Mouse (Mus musculus) adrenal gland, postnatal 36 days (tissue): ENCODE measurements at regions not wholly inside any gene's neighbourhood (a gene's known extent, or its start where the extent isn't known, plus 50 kb on each side); places are given as distances from the start of the nearest gene placed in this dataset.
"Not testable (repeated sequence)": the region's sequence is repeated elsewhere in the genome, so short reads cannot be mapped to it uniquely, and the experiment has no call there.

Experiments
- DNase-seq, 2 experiments: peaks; one replicate each; pipeline ENCODE4 v3.0.0; 2021; ENCODE audit warnings: mixed read lengths in 1 of 2

DNA sequence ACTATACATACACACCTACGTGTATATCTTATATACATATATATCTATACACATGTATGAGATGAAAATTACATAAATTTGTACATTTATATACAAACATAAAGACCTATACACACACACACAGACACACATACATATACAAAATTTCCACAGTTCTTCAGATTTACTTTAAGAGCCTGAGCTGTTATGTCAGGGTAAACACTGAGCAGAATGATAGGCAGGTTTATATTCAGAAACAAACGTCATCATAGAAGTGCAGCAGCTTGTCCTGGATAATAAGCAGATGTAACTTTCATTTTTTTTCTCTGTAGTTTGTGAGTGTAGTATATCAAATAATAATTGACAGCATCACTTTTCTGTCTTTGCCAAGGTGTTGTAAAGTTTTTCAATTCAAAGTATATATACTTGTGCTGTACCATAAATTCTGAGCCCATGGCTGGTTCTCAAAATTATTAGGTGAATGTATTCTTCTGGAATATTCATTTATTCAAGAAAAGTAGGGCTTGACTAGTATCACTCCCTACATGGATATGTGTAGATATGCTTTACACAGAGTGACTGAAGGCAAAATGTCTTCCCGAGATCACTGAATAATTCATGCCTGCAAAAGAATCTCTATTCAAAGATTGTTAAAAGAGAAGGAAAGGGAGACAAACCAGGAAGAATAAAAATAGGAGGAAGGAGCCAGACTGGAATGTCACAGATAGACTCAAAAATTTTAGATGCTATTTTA, 583.8 kb upstream of the Brinp3 start:
- no peak for DNase-seq

- DNase-seq: peak in 1 of 2 experiments; percentile 15
Measured at GRCm38 (mm10) chr1:145935798-145936197, 558.8 kb upstream of the Brinp3 start.

- DNase-seq: not testable (repeated sequence)
Measured at GRCm38 (mm10) chr1:145957762-145958161, 536.8 kb upstream of the Brinp3 start.

GRCm38 (mm10) chr1:145962303-145962702, 532.3 kb upstream of the Brinp3 start:
- DNase-seq: no peak

- DNase-seq: no peak
Measured at GRCm38 (mm10) chr1:145968026-145968425, 526.5 kb upstream of the Brinp3 start.

DNA sequence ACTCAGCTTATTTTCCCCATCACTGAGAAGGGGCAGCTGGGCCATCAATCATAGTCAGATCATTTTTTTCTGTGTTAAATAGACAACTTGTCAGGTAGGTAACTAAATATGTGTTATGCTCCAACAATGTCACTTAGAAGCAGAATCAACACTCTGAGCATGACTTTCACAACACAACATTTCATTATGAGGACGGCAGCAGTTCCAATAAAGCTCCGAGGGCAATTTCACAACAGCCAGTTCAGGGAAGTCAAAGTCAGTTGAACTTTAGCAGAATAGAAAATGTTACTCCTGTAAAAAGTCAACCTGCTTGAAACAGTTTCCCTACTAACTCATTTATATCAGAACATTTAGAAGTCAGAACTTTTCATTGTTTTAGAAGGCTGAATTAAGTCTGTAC, 522.1 kb upstream of the Brinp3 start:
- DNase-seq: peak; percentile 0 to 2

- DNase-seq: no peak
Measured at GRCm38 (mm10) chr1:146002010-146002409, 492.6 kb upstream of the Brinp3 start.

GRCm38 (mm10) chr1:146015075-146015474, 479.5 kb upstream of the Brinp3 start:
- no peak for DNase-seq

- no peak for DNase-seq
Measured at GRCm38 (mm10) chr1:146026660-146027059, 467.9 kb upstream of the Brinp3 start.

- no peak for DNase-seq
Measured at GRCm38 (mm10) chr1:146027650-146028049, 466.9 kb upstream of the Brinp3 start.

GRCm38 (mm10) chr1:146032396-146032795, 462.2 kb upstream of the Brinp3 start:
- DNase-seq: not testable (repeated sequence)

- not testable (repeated sequence) for DNase-seq
Measured at GRCm38 (mm10) chr1:146032926-146033325, 461.6 kb upstream of the Brinp3 start.

DNA sequence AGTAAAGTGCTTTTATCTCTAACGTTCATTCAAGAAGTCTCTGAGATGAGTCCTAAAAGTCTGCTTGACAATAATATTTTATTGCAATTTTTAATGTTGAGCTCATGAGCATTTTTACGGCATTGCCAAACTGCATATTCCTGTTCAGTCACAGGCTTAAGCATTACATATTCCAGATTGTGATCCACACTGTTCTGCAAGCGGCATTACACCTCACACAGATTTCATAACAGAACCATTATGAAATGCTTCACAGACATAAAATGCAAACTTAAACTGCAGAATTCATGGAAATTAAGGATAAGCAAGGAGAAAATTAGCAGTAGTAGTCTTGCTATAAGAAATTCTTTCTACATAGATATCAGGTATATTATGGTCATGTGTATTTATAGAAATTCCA, 442.1 kb upstream of the Brinp3 start:
- no peak for DNase-seq
